Mouse (Mus musculus): Measurements from ENCODE around the gene Lmf1.

DNA sequence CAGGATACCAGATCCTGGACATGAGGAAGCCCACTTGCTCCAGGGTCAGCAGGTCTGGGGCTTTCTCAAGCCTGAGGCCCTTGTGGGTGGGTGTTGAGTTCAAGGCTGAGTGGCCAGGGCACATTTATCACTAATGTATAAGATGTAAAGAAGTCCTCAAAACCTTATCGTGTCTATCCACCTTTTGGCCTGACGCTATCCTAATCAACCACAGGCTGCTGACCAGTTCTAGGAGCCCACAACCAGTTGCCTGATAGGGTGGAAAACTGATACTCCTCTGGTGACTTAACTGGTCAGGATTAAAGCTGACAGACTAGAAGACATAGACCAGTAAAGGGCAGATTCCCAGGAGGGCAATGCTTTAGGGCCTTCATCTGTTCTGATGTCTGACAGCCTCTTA, 131.1 kb downstream of the Lmf1 start:
- TF ChIP-seq POLR2A (IDR thresholded peaks at IDR 0.05; ENCODE audit: insufficient read length, low read depth), result no peak
- TF ChIP-seq MYOG (IDR thresholded peaks at IDR 0.05; ENCODE audit: control insufficient read depth in 1 of 3, insufficient read depth in 1 of 3, insufficient read length in 2 of 3, low read depth in 2 of 3), result no peak
- TF ChIP-seq USF1 (IDR thresholded peaks at IDR 0.05; ENCODE audit: low read depth), result no peak
- no peak for TF ChIP-seq TCF3 (IDR thresholded peaks at IDR 0.05; ENCODE audit: insufficient read length, low read depth)
- no peak for TF ChIP-seq MAX (IDR thresholded peaks at IDR 0.05; ENCODE audit: low read depth)
- no peak for TF ChIP-seq POLR2AphosphoS2 (IDR thresholded peaks at IDR 0.05; ENCODE audit: insufficient read length, low read depth)
- no peak for TF ChIP-seq E2F4 (IDR thresholded peaks at IDR 0.05; ENCODE audit: insufficient read depth)
- TF ChIP-seq TCF12 (IDR thresholded peaks at IDR 0.05; ENCODE audit: insufficient read depth, poor library complexity, severe bottlenecking), result no peak
- TF ChIP-seq SRF (IDR thresholded peaks at IDR 0.05; ENCODE audit: control insufficient read depth, insufficient read length, low read depth), result no peak
- no peak for TF ChIP-seq REST (IDR thresholded peaks at IDR 0.05; ENCODE audit: insufficient read depth, insufficient read length)
